Mouse (Mus musculus): Measurements from ENCODE around the gene Rcan2.

DNA sequence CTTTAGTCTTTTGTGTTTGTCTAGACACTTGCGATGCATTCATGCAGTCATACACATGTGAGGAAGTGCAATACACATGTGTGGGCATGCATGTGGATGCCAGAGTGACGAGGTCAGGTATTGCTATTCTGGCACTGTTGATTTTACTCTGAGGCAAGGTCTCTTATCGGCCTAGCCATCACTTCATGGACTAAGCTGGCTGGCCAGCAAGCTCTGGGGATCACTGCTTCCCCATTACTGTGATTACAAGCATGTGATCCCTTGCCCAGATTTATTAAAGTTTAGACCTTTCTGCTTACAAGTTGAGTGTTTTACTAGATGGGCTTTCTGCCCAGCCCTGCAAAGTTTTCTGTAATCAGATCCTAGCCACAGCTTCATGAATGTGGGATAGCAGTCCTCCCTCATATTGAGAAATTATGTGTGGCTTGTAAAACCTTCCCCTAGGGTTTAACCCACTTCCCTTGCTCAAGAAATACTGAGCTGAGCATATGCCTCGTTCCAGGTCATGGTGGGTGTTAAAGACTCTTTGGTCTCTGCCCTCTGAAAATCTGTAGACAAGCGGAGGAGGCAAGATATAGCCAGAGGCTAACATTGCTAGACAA lies 260.2 kb downstream of the Rcan2 start:
- TF ChIP-seq POLR2A (IDR thresholded peaks at IDR 0.05; ENCODE audit: low read depth, low read length) (no peak), CTCF (IDR thresholded peaks at IDR 0.05; ENCODE audit: extremely low read depth, insufficient read length, insufficient replicate concordance, low read depth, low read length) (no peak)
